Mouse (Mus musculus) liver, embryonic 11.5 days (tissue): ENCODE measurements at regions not wholly inside any gene's neighbourhood (a gene's known extent, or its start where the extent isn't known, plus 50 kb on each side); places are given as distances from the start of the nearest gene placed in this dataset. TPM values are rescaled to one million over a fixed set of nuclear protein-coding genes. Genes with fewer than 3 reads are reported as not detected.

Experiments used
- ATAC-seq: fragments of 200-750 bp; cut with Nextera tagmentation; replicated peaks from 2 replicates; pipeline ENCODE4 v1.8.0; 2017; ENCODE audit warnings: moderate number of reproducible peaks, mild to moderate bottlenecking, moderate TSS enrichment, moderate library complexity; ENCODE audit not compliant: low FRiP score
- DNase-seq: peaks from one replicate; pipeline ENCODE4 v3.0.0-alpha.2; 2017; ENCODE audit warnings: low spot score
- H3K27ac ChIP-seq: fragments of 300-500 bp; sonication (generic); 2 replicates; pipeline ENCODE4 v1.5.1; 2014; ENCODE audit warnings: mild to moderate bottlenecking, low read depth, low read length, control low read depth
- H3K27me3 ChIP-seq: fragments of 300-500 bp; sonication (generic); replicated peaks from 2 replicates; pipeline ENCODE4 v1.6.1; 2014; ENCODE audit warnings: low read length, mixed read lengths; ENCODE audit not compliant: control insufficient read depth, insufficient read depth
- H3K36me3 ChIP-seq: fragments of 300-500 bp; sonication (generic); 2 replicates; pipeline ENCODE4 v1.6.1; 2014; ENCODE audit warnings: mild to moderate bottlenecking, low read length, moderate library complexity, mixed read lengths; ENCODE audit not compliant: control insufficient read depth, insufficient read depth
- H3K4me1 ChIP-seq: fragments of 300-500 bp; sonication (generic); replicated peaks from 2 replicates; pipeline ENCODE4 v1.6.1; 2014; ENCODE audit warnings: low read length, mixed read lengths; ENCODE audit not compliant: control insufficient read depth, insufficient read depth
- H3K4me2 ChIP-seq: fragments of 300-500 bp; sonication (generic); 2 replicates; pipeline ENCODE4 v1.6.1; 2014; ENCODE audit warnings: mild to moderate bottlenecking, control low read depth, moderate library complexity
- H3K4me3 ChIP-seq: fragments of 300-500 bp; sonication (generic); 2 replicates; pipeline ENCODE4 v1.5.1; 2014; ENCODE audit warnings: low read depth, low read length, control low read depth
- H3K9ac ChIP-seq: fragments of 300-500 bp; sonication (generic); 2 replicates; pipeline ENCODE4 v1.6.1; 2014; ENCODE audit warnings: low read depth, low read length, control low read depth
- H3K9me3 ChIP-seq: fragments of 300-500 bp; sonication (generic); 2 replicates; pipeline ENCODE4 v1.6.1; 2016; ENCODE audit warnings: low read length, inconsistent platforms, mixed read lengths; ENCODE audit not compliant: control insufficient read depth
- WGBS: fragments of 180-500 bp; shearing (Covaris S2); extraction: QIAGEN DNeasy Blood & Tissue Kit; methylation state at CpG from one replicate; pipeline ENCODE4 v1.1.7; 2014; 5-methylcytosine and 5-hydroxymethylcytosine counted together
- microRNA-seq: library from miRNA; unstranded; fragments of <30 nt; microRNA quantifications from one replicate; pipeline ENCODE4, GENCODE M21; 2017; ENCODE audit warnings: borderline number of aligned reads

DNA sequence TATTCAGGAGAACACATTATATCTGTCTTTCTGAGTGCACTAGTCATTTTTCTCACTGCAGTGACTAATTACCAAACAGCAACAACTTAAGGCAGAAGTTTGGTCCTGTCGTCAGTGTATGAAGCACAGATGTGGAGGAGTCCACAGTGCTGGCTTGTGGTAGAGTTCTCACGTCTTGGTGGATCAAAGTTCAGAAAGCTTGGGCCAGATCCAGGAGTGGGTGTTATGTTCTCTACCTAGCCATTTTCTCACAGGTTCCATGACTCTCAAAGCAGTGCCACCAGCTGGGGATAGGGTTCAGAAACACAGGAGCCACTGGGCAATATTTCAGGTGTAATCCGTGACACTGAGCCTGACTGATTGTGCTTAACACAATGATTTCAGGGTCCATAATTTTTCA, 144.8 kb upstream of the BB014433 start:
- DNase-seq (no peak), ATAC-seq (no peak)
- H3K27me3 ChIP-seq, result no peaks in the 10 kb centered on the region
- no peaks in the 10 kb centered on the region for H3K4me1 ChIP-seq
- WGBS, result 85% methylated on average over 3 of the region's 3 CpGs
- H3K36me3 ChIP-seq, result no peaks in the 10 kb centered on the region
- H3K27ac ChIP-seq, result no peak overlapping the region
- no peak overlapping the region for H3K4me3 ChIP-seq
- H3K9ac ChIP-seq, result no peak overlapping the region
- no peaks in the 10 kb centered on the region for H3K9me3 ChIP-seq
- no peak overlapping the region for H3K4me2 ChIP-seq

DNA sequence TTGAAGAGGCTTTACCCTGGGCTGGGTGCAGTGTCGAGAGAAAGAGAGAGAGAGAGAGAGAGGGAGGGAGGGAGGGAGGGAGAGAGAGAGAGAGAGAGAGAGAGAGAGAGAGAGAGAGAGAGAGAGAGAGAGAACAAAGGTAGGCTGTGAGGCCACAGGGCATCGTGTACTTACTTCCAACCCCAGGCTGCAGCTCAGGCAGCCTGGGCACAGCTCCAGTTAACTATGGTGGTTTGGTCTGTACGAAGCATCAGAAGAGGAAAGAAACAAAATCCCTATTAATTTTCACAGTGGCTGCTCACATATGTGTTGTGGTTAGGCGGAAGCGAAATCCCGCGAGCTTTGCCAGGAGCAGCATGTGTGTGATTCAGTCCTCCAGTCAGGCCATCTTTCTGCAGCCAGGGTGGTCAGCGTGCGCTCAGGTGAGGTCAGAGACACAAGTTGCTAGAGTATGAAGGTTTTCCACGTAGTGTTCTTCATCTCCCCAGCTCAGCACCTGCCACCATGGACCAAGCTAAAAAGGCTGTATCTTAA, 143.3 kb upstream of the BB014433 start:
- Histone ChIP-seq H3K9ac (no peak overlapping the region), H3K4me1 (no peaks in the 10 kb centered on the region), H3K4me2 (no peak overlapping the region), H3K9me3 (no peaks in the 10 kb centered on the region), H3K27me3 (no peaks in the 10 kb centered on the region), H3K4me3 (no peak overlapping the region), H3K36me3 (no peaks in the 10 kb centered on the region), H3K27ac (no peak overlapping the region)
- ATAC-seq (no peak), DNase-seq (no peak)
- 53% methylated on average over 10 of the region's 10 CpGs for WGBS

Small RNA genes in the stretch of these regions (microRNA-seq; reads per million reads assigned to microRNA genes)
- gene Gm25255 (not detected), gene Gm25871 (not detected)
